Mouse (Mus musculus) MEL (cell line): ENCODE results near the gene Dap. TPM values are rescaled to one million over a fixed set of nuclear protein-coding genes. Genes with fewer than 3 reads are reported as not detected.
A peak's percentile ranks its signal among the peaks of the same experiment; 100 is the strongest.

Experiments used
- DNase-seq: peaks from one replicate; pipeline ENCODE4 v3.0.0; 2011; ENCODE audit warnings: low read depth, low spot score
- H3K27ac ChIP-seq: 2 replicates; pipeline ENCODE4 v1.5.1; 2012; ENCODE audit warnings: low read depth, mild to moderate bottlenecking, control low read depth, low read length, moderate library complexity; ENCODE audit not compliant: control insufficient read depth
- H3K27me3 ChIP-seq, 2 experiments: fragments of 150-350 bp in 1 of 2; sonication (generic) in 1 of 2; 2 replicates each; pipeline ENCODE4 v1.6.1; 2012; ENCODE audit warnings: low read length in 2 of 2, mild to moderate bottlenecking in 2 of 2, improper control_type of control experiment in 1 of 2, moderate library complexity in 1 of 2; ENCODE audit not compliant: insufficient read depth in 2 of 2, control insufficient read depth in 1 of 2
- H3K36me3 ChIP-seq, 2 experiments: 2 replicates each; pipeline ENCODE4 v1.6.1; 2012 to 2014; ENCODE audit warnings: low read length in 2 of 2, improper control_type of control experiment in 1 of 2, inconsistent platforms in 1 of 2, mild to moderate bottlenecking in 1 of 2; ENCODE audit not compliant: insufficient read depth in 2 of 2, control insufficient read depth in 1 of 2
- H3K4me1 ChIP-seq, 2 experiments: fragments of 150-350 bp in 1 of 2; sonication (generic) in 1 of 2; 2 replicates each; pipeline ENCODE4 v1.6.1; 2012; ENCODE audit warnings: low read length in 2 of 2, improper control_type of control experiment in 1 of 2, mild to moderate bottlenecking in 1 of 2; ENCODE audit not compliant: insufficient read depth in 2 of 2, control insufficient read depth in 1 of 2
- H3K4me3 ChIP-seq, 2 experiments: fragments of 150-350 bp in 1 of 2; sonication (generic) in 1 of 2; 2 replicates each; pipeline ENCODE4 v1.5.1; 2012; ENCODE audit warnings: low read depth in 2 of 2, low read length in 2 of 2, mild to moderate bottlenecking in 2 of 2, moderate library complexity in 2 of 2, control low read depth in 1 of 2, improper control_type of control experiment in 1 of 2; ENCODE audit not compliant: control insufficient read depth in 1 of 2, insufficient read depth in 1 of 2
- H3K79me2 ChIP-seq: 2 replicates; pipeline ENCODE4 v1.6.1; 2012; ENCODE audit warnings: mild to moderate bottlenecking, low read length, moderate library complexity; ENCODE audit not compliant: control insufficient read depth, poor library complexity, insufficient read depth
- H3K9ac ChIP-seq: 2 replicates; pipeline ENCODE4 v1.6.1; 2012; ENCODE audit warnings: low read depth, mild to moderate bottlenecking, control low read depth, low read length, moderate library complexity; ENCODE audit not compliant: control insufficient read depth, poor library complexity, severe bottlenecking
- H3K9me3 ChIP-seq: fragments of 150-350 bp; sonication (generic); replicated peaks from 2 replicates; pipeline ENCODE4 v1.6.1; 2012; ENCODE audit warnings: mild to moderate bottlenecking, low read length, improper control_type of control experiment, moderate library complexity; ENCODE audit not compliant: insufficient read depth
- CHD2 ChIP-seq: IDR thresholded peaks from 2 replicates; pipeline ENCODE4 v1.6.1; 2011; ENCODE audit warnings: low read length, improper control_type of control experiment
- CTCF ChIP-seq, 3 experiments: IDR thresholded peaks in 2 of 3; conservative IDR thresholded peaks in 1 of 3; 2 replicates each; pipeline ENCODE4 v1.5.1; 2011 to 2012; ENCODE audit warnings: low read length in 3 of 3, low read depth in 2 of 3, mild to moderate bottlenecking in 2 of 3, improper control_type of control experiment in 1 of 3, inconsistent platforms in 1 of 3, mixed read lengths in 1 of 3, moderate library complexity in 1 of 3; ENCODE audit not compliant: control insufficient read depth in 1 of 3, insufficient read depth in 1 of 3, poor library complexity in 1 of 3, severe bottlenecking in 1 of 3
- E2F4 ChIP-seq: IDR thresholded peaks from 2 replicates; pipeline ENCODE4 v1.6.1; 2011; ENCODE audit warnings: low read depth, low read length, improper control_type of control experiment, borderline replicate concordance
- EP300 ChIP-seq, 2 experiments: IDR thresholded peaks; 2 replicates each; pipeline ENCODE4 v1.6.1; 2011; ENCODE audit warnings: improper control_type of control experiment in 2 of 2, low read length in 2 of 2, low read depth in 1 of 2, mild to moderate bottlenecking in 1 of 2
- GATA1 ChIP-seq: IDR thresholded peaks from 2 replicates; pipeline ENCODE4 v1.6.1; 2011; ENCODE audit warnings: low read depth, low read length, improper control_type of control experiment
- HCFC1 ChIP-seq: IDR thresholded peaks from 2 replicates; pipeline ENCODE4 v1.6.1; 2012; ENCODE audit warnings: low read depth, mild to moderate bottlenecking, inconsistent platforms, low read length, improper control_type of control experiment, moderate library complexity
- KAT2A ChIP-seq: conservative IDR thresholded peaks from 2 replicates; pipeline ENCODE4 v1.6.1; 2012; ENCODE audit warnings: low read depth, low read length, improper control_type of control experiment, inconsistent platforms
- MAX ChIP-seq: IDR thresholded peaks from 2 replicates; pipeline ENCODE4 v1.6.1; 2011; ENCODE audit warnings: low read length, improper control_type of control experiment
- MAZ ChIP-seq: IDR thresholded peaks from 2 replicates; pipeline ENCODE4 v1.6.1; 2012; ENCODE audit warnings: low read depth, mild to moderate bottlenecking, inconsistent platforms, low read length, improper control_type of control experiment
- MXI1 ChIP-seq: IDR thresholded peaks from 2 replicates; pipeline ENCODE4 v1.6.1; 2011; ENCODE audit warnings: mild to moderate bottlenecking, low read depth, low read length, improper control_type of control experiment
- MYC ChIP-seq: IDR thresholded peaks from 2 replicates; pipeline ENCODE4 v1.6.1; 2011; ENCODE audit warnings: low read depth, mild to moderate bottlenecking, low read length, improper control_type of control experiment, moderate library complexity
- POLR2A ChIP-seq, 2 experiments: IDR thresholded peaks; 2 replicates each; pipeline ENCODE4 v1.6.1; 2011 to 2012; ENCODE audit warnings: low read length in 2 of 2, mild to moderate bottlenecking in 2 of 2, control low read depth in 1 of 2, improper control_type of control experiment in 1 of 2, low read depth in 1 of 2, moderate library complexity in 1 of 2; ENCODE audit not compliant: control insufficient read depth in 1 of 2, insufficient read depth in 1 of 2, poor library complexity in 1 of 2
- POLR2AphosphoS2 ChIP-seq: IDR thresholded peaks from 2 replicates; pipeline ENCODE4 v1.6.1; 2011; ENCODE audit warnings: low read length, improper control_type of control experiment
- POLR2AphosphoS5 ChIP-seq: IDR thresholded peaks from 2 replicates; pipeline ENCODE4 v1.6.1; 2012; ENCODE audit warnings: low read depth, borderline replicate concordance, mild to moderate bottlenecking, inconsistent platforms, low read length, moderate library complexity, mixed read lengths
- RAD21 ChIP-seq: IDR thresholded peaks from 2 replicates; pipeline ENCODE4 v1.6.1; 2011; ENCODE audit warnings: mild to moderate bottlenecking, low read depth, low read length, improper control_type of control experiment
- RCOR1 ChIP-seq: IDR thresholded peaks from 2 replicates; pipeline ENCODE4 v1.6.1; 2012; ENCODE audit warnings: low read depth, mild to moderate bottlenecking, inconsistent platforms, low read length, improper control_type of control experiment
- SMC3 ChIP-seq: IDR thresholded peaks from 2 replicates; pipeline ENCODE4 v1.6.1; 2011; ENCODE audit warnings: low read depth, low read length, improper control_type of control experiment
- TAL1 ChIP-seq: IDR thresholded peaks from 2 replicates; pipeline ENCODE4 v1.6.1; 2012; ENCODE audit warnings: mild to moderate bottlenecking, inconsistent platforms, low read length, moderate library complexity, mixed read lengths
- TCF12 ChIP-seq: IDR thresholded peaks from 2 replicates; pipeline ENCODE4 v1.6.1; 2014; ENCODE audit warnings: low read depth, mild to moderate bottlenecking, inconsistent platforms, low read length, improper control_type of control experiment, moderate library complexity
- UBTF ChIP-seq: IDR thresholded peaks from 2 replicates; pipeline ENCODE4 v1.6.1; 2012; ENCODE audit warnings: low read depth, mild to moderate bottlenecking, inconsistent platforms, low read length, improper control_type of control experiment, moderate library complexity, borderline replicate concordance; ENCODE audit not compliant: insufficient read depth
- ZC3H11A ChIP-seq: IDR thresholded peaks from 2 replicates; pipeline ENCODE4 v1.6.1; 2012; ENCODE audit warnings: low read depth, mild to moderate bottlenecking, inconsistent platforms, low read length, improper control_type of control experiment
- ZNF384 ChIP-seq: IDR thresholded peaks from 2 replicates; pipeline ENCODE4 v1.6.1; 2012; ENCODE audit warnings: low read depth, mild to moderate bottlenecking, inconsistent platforms, low read length, improper control_type of control experiment
- polyA plus RNA-seq, 2 experiments: library from polyadenylated mRNA; stranded (reverse) in 1 of 2; unstranded in 1 of 2; fragments of >175 nt in 1 of 2; fragments of >200 nt in 1 of 2; gene quantifications; 2 replicates each; pipeline versions ENCODE4 v1.2.1 to v1.2.4; 2012; ENCODE audit warnings: low replicate concordance in 2 of 2, low read depth in 1 of 2; ENCODE audit not compliant: insufficient read length in 2 of 2, insufficient read depth in 1 of 2, missing spikeins in 1 of 2
- total RNA-seq: library from RNA; depleted of rRNA; stranded (reverse); fragments of 300-350 nt; gene quantifications from 2 replicates; pipeline ENCODE4 v1.2.3, GENCODE M21; 2012

Dap gene
- total and polyA plus RNA-seq, 3 experiments = 17.8 to 72.6 TPM; not detected in 1

DNA sequence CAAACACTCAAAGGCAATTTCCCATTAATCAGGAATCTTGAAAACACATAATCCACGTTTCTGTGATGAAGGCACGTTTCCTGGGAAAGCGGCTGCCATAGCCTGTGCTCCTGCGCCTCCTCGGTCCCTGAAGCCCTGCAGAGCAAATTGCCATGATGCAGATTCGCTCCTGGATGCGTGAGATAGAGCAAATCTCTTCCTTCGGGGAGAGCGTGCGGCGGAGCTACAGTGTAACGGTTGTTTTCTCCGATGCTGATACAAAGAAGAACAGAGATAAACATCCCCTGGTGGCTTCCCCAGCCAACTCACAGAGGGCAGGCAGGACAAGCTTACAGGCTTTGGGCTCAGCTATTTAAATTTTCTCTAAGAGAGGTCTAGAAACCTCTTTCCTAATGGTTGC, 57.7 kb downstream of the Dap start (continued):
- TF ChIP-seq EP300 (IDR thresholded peaks at IDR 0.05; ENCODE audit: low read depth in 1 of 2, low read length in 2 of 2) (peak; percentile 91 to 96), TAL1 (peak; percentile 18; the same call in 1 of the 2 replicates)

DNA sequence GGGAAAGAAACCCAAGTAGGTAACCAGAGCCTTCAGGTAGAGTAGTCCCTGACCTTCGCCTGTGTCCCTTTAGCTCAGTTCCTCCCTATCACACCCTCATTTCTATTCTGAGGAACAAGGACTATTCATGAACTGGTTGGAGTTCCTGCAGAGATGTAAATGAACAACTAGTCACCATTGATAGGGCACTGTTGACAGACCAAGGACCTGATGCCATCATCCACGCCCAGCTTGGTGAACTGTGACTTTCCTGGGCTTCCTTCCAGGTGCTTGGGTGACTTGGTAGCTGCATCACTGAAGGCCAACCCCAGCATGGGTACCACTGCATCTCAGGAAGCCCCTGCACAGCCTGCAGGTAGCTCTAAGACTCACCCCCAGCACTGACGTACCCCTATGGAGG, 58.2 kb downstream of the Dap start:
- Histone ChIP-seq H3K79me2 (no peaks in the 10 kb centered on the region), H3K4me1 (peaks cover 6 to 22% of the 10 kb centered on the region in 2 experiments), H3K27me3 (no peaks in the 10 kb centered on the region), H3K27ac (peak overlapping the region; percentile 21; the same call in 1 of the 2 replicates), H3K9ac (no peak overlapping the region), H3K4me3 (peak overlapping the region in 1 of 2 experiments; percentile 6; a peak in 1 of 4 replicates), H3K9me3 (no peaks in the 10 kb centered on the region), H3K36me3 (peaks cover 0 to 16% of the 10 kb centered on the region in 2 experiments; a peak in 2 of 4 replicates)
- no peak for DNase-seq
- no peak for TF ChIP-seq ZNF384
- TF ChIP-seq RCOR1 = no peak
- TF ChIP-seq CHD2 = no peak
- no peak for TF ChIP-seq MYC
- TF ChIP-seq TCF12 = no peak
- no peak for TF ChIP-seq ZC3H11A
- TF ChIP-seq UBTF = no peak
- no peak for TF ChIP-seq MAX
- no peak for TF ChIP-seq RAD21
- no peak for TF ChIP-seq KAT2A
- TF ChIP-seq EP300 (IDR thresholded peaks at IDR 0.05; ENCODE audit: low read depth in 1 of 2, low read length in 2 of 2) = no peak
- no peak for TF ChIP-seq CTCF (IDR thresholded peaks at IDR 0.05 in 2 of 3, conservative IDR thresholded peaks at IDR 0.05 in 1 of 3; ENCODE audit: control insufficient read depth in 1 of 3, insufficient read depth in 1 of 3, low read depth in 2 of 3, low read length in 3 of 3, poor library complexity in 1 of 3, severe bottlenecking in 1 of 3)
- TF ChIP-seq E2F4 = no peak
- no peak for TF ChIP-seq POLR2AphosphoS2
- no peak for TF ChIP-seq MAZ
- no peak for TF ChIP-seq POLR2A (IDR thresholded peaks at IDR 0.05; ENCODE audit: control insufficient read depth in 1 of 2, insufficient read depth in 1 of 2, low read depth in 1 of 2, low read length in 2 of 2, poor library complexity in 1 of 2)
- TF ChIP-seq GATA1 = no peak
- no peak for TF ChIP-seq MXI1
- TF ChIP-seq HCFC1 = no peak

DNA sequence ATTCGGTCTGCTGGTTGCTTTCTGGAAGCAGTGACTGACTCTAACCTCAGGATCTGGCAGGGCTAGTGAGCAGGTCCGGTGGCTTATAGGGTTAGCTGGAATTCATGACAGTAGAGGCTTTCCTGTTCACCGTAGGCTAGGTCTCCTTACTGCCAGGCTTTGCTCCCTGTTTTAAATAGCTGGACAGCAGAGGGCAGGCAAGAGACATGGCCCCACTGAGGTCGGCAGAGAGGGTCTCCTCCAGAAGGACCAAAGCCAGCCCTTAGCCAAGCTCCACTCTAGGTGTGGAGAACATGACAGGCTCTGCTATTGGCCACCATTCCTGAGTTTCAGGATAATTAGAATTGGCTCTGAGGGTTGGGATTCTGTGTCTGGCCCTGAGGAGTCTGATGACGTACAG, 60.0 kb downstream of the Dap start:
- H3K27me3 ChIP-seq = no peaks in the 10 kb centered on the region
- no peaks in the 10 kb centered on the region for H3K79me2 ChIP-seq
- H3K27ac ChIP-seq = no peak overlapping the region
- H3K9me3 ChIP-seq = no peaks in the 10 kb centered on the region
- peaks cover 0 to 16% of the 10 kb centered on the region in 2 experiments; a peak in 2 of 4 replicates for H3K36me3 ChIP-seq
- H3K4me1 ChIP-seq = peaks cover 6 to 22% of the 10 kb centered on the region in 2 experiments
- no peak overlapping the region for H3K4me3 ChIP-seq
- TF ChIP-seq POLR2AphosphoS5 = no peak
- peak; percentile 58 for TF ChIP-seq SMC3
- peak; percentile 56 for TF ChIP-seq RAD21
- peak; percentile 46 to 67 (median 57) for TF ChIP-seq CTCF (IDR thresholded peaks at IDR 0.05 in 2 of 3, conservative IDR thresholded peaks at IDR 0.05 in 1 of 3; ENCODE audit: control insufficient read depth in 1 of 3, insufficient read depth in 1 of 3, low read depth in 2 of 3, low read length in 3 of 3, poor library complexity in 1 of 3, severe bottlenecking in 1 of 3)
- peak; percentile 61; the same call in 1 of the 2 replicates for TF ChIP-seq ZC3H11A
- no peak overlapping the region for H3K9ac ChIP-seq
- DNase-seq = peak; percentile 28
